Mouse (Mus musculus) cerebellum, adult 2 months (tissue): Measurements from ENCODE around the gene Zfp53. TPM values are rescaled to one million over a fixed set of nuclear protein-coding genes. Genes with fewer than 3 reads are reported as not detected.
"Not testable (repeated sequence)": the region's sequence is repeated elsewhere in the genome, so short reads cannot be mapped to it uniquely, and the experiment has no call there.

Source experiments
- DNase-seq, 2 experiments: peaks; one replicate each; pipeline ENCODE4 v3.0.0; 2021
- H3K27ac ChIP-seq: fragments of 200-500 bp; 2 replicates; pipeline ENCODE4 v1.5.1; 2012; ENCODE audit warnings: low read length, control low read depth, inconsistent platforms; ENCODE audit not compliant: insufficient read depth
- H3K27me3 ChIP-seq: fragments of 200-500 bp; 2 replicates; pipeline ENCODE4 v1.6.1; 2012; ENCODE audit warnings: inconsistent platforms, mild to moderate bottlenecking, low read length, moderate library complexity; ENCODE audit not compliant: control insufficient read depth, insufficient read depth
- H3K4me1 ChIP-seq: fragments of 200-500 bp; 2 replicates; pipeline ENCODE4 v1.6.1; 2011; ENCODE audit warnings: low read length; ENCODE audit not compliant: control insufficient read depth, insufficient read depth
- H3K4me3 ChIP-seq: fragments of 200-500 bp; replicated peaks from 2 replicates; pipeline ENCODE3; 2011; ENCODE audit warnings: mild to moderate bottlenecking, low read depth, low read length, control low read depth; ENCODE audit not compliant: insufficient read depth
- CTCF ChIP-seq: fragments of 200-500 bp; IDR thresholded peaks from 2 replicates; pipeline ENCODE4 v1.5.1; 2011; ENCODE audit warnings: low read depth, mild to moderate bottlenecking, control low read depth, low read length, moderate library complexity, borderline replicate concordance; ENCODE audit not compliant: insufficient read depth
- POLR2A ChIP-seq: fragments of 200-500 bp; IDR thresholded peaks from 2 replicates; pipeline ENCODE4 v1.6.1; 2011; ENCODE audit warnings: low read length, control low read depth, borderline replicate concordance; ENCODE audit not compliant: insufficient read depth
- WGBS: fragments of 180-500 bp; shearing (Covaris S2); methylation state at CpG from one replicate; pipeline ENCODE4 v1.1.7; 2018; 5-methylcytosine and 5-hydroxymethylcytosine counted together
- polyA plus RNA-seq: library from polyadenylated mRNA; depleted of rRNA; stranded (reverse); fragments of >200 nt; gene quantifications from 2 replicates; pipeline ENCODE4 v1.2.3, GENCODE M21; 2012; rRNA removed

Zfp53 gene
- 3.4 TPM in 2 replicates for polyA plus RNA-seq

GRCm38 (mm10) chr17:21488760-21489499 lies at the start of gene Zfp53:
Gene Zfp53 (plus strand): TSS chr17:21488998.
- TF ChIP-seq POLR2A (peak; percentile 73; the same call in 1 of the 2 replicates), CTCF (no peak)
- Histone ChIP-seq H3K27me3 (no peaks in the 10 kb centered on the region), H3K4me3 (peak within 1 kb of the TSS; percentile 76), H3K4me1 (no peaks in the 10 kb centered on the region), H3K27ac (no peak within 1 kb of the TSS)
- DNase-seq, result peak; percentile 81 to 84
- WGBS, result 2% methylated on average over 34 of the region's 34 CpGs

DNA sequence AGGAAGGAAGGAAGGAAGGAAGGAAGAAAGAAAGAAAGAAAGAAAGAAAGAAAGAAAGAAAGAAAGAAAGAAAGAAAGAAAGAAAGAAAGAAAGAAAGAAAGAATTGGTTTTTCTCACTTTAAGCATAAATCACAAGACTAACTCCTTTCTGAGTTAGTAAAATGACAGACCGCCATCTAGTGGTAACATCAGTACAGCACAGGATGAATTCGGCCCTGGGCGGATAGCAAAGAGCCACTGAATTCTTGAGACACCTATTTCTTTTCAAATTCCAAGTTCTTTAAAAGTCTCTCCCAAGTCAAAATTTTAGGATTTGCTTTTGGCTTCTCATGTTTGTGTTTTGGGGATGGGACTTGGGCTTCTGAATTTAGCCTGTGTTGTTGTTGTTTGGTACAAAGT lies 39.1 kb upstream of the Zfp53 start:
- 0% methylated on average over 3 of the region's 3 CpGs for WGBS

GRCm38 (mm10) chr17:21450138-21450704 lies 38.6 kb upstream of the Zfp53 start, which contains the start of gene Zfp51:
Gene Zfp51 (plus strand): TSS chr17:21450374.
- Histone ChIP-seq H3K27me3 (no peaks in the 10 kb centered on the region), H3K27ac (peak within 1 kb of the TSS; percentile 61; the same call in 1 of the 2 replicates), H3K4me3 (peak within 1 kb of the TSS; percentile 92), H3K4me1 (no peaks in the 10 kb centered on the region)
- peak; percentile 83 to 84 for DNase-seq
- under 1% methylated on average over 26 of the region's 26 CpGs for WGBS
- TF ChIP-seq CTCF (no peak), POLR2A (0 out of 2 replicates have a peak, but pooled peaks have one; percentile 43)

More for the DNA sequence above, 39.1 kb upstream of the Zfp53 start:
- H3K4me1 ChIP-seq, result no peaks in the 10 kb centered on the region
- DNase-seq, result peak; percentile 65 to 73
- no peaks in the 10 kb centered on the region for H3K27me3 ChIP-seq
- H3K4me3 ChIP-seq, result peak overlapping the region; percentile 92
- peak overlapping the region; percentile 54; the same call in 1 of the 2 replicates for H3K27ac ChIP-seq
- TF ChIP-seq CTCF (no peak), POLR2A (no peak)

- WGBS, result 93% methylated on average over 5 of the region's 5 CpGs
Measured at GRCm38 (mm10) chr17:21463550-21463949, 25.2 kb upstream of the Zfp53 start.

DNA sequence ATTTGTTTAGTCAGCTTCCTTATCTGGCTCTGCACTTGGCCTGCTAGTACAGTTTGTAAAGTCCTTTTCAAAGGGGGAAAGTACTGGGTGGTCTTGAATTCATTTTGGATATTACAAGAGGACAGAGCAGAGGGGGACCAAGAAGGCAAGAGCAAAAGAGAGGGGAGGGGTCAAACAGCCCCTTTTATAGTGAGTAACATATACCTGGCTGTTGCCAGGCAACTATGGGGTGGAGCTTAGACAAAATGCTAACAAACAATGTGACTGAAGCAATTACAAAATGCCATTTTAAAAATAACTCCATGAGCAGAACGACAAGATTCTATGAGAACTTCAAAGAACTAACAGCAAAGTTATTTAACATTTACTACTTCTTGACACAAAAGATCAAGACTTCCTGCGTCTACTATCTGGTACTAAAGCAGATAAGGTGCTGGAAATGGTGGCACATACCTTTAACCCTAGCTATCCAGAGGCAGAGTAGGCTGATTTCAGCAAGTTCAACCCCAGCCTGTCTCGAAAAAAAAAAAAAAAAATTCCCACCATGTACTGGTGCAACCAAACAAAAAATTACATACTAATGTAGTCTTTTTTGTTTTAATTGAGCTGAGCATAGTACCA lies 16.7 kb upstream of the Zfp53 start:
- TF ChIP-seq POLR2A (no peak), CTCF (no peak)
- DNase-seq, result no peak
- Histone ChIP-seq H3K27me3 (no peaks in the 10 kb centered on the region), H3K27ac (no peak overlapping the region), H3K4me3 (no peak overlapping the region), H3K4me1 (no peaks in the 10 kb centered on the region)
- WGBS, result 69% methylated on average over 3 of the region's 3 CpGs

More at GRCm38 (mm10) chr17:21463550-21463949, 25.2 kb upstream of the Zfp53 start:
- H3K27me3 ChIP-seq, result no peaks in the 10 kb centered on the region
- TF ChIP-seq CTCF, result no peak
- TF ChIP-seq POLR2A, result no peak
- no peaks in the 10 kb centered on the region for H3K4me1 ChIP-seq
- H3K4me3 ChIP-seq, result no peak overlapping the region
- no peak overlapping the region for H3K27ac ChIP-seq
- no peak for DNase-seq

DNA sequence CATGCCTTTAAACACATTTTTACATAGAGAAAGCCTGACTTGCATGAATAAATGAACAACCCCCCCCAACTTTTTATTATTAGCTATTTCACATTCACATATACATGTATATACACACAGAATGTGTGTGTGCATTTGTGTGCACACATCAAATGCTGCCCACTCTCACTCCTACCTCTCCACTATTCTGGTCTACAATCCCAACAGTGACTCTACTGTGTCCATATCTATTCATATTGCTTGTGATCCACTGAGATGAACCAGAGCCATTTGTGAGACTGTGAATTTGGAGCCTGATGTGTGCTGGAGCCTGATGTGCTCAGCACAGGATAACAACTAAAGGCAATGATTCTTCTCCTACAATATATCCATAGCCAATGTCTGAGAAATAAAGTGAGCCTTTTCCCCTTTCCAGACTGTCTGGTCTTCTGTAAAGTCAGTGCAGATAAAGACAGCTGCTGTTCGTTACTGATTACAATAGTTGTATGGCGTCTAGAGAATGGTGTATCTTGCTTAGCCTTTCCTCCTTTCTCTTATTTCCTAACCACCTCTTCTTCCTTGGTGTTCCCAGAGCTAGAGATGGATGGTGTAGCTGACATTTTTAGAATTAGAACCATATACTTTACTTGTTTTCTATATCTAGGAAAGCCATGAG lies 16.0 kb upstream of the Zfp53 start:
- no peak overlapping the region for H3K27ac ChIP-seq
- TF ChIP-seq POLR2A, result no peak
- 77% methylated on average over 2 of the region's 2 CpGs for WGBS
- no peak for DNase-seq
- H3K27me3 ChIP-seq, result no peaks in the 10 kb centered on the region
- no peak overlapping the region for H3K4me3 ChIP-seq
- no peaks in the 10 kb centered on the region for H3K4me1 ChIP-seq

DNA sequence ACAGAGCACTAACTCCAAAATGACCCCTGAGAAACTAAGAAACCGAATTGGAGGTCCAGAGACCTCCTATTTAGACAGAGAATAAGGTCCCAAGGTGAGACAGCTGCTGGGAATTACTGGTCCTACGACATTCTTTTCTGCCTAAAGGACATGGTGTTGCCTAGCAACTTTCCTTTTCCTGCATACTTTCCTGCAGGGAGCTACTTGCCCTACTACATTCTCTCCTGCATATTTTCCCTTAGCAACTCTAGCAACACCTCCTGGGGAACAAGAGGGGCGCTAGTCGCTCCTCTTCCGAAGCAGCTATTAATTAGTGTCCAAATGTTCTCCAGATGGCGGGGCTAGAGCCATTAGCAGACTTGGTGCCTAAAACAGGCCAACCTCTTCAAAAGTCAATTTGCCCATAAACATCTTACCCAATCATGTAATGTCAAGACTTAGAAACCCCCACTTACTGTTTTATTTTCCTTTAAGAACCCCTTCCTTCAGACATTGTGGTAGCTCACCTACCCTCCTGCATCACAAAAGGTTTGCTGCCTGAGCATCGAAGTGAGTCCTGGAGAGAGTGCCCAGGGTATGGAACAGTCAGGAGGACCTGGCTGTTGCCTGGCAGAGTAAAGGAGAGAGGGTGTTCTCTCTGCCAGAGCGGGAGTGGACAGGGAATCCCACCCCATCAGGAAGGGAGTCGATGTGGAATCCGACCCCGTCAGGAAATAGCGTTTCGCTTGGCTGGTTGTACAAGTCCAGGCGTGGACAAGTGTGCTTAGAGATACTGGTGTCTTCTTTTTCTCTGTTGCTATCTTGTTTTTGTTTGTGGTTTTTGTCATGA lies 15.2 kb upstream of the Zfp53 start:
- WGBS, result 17% methylated on average over 14 of the region's 14 CpGs
- H3K27ac ChIP-seq, result no peak overlapping the region
- no peaks in the 10 kb centered on the region for H3K4me1 ChIP-seq
- DNase-seq, result no peak
- no peak overlapping the region for H3K4me3 ChIP-seq
- TF ChIP-seq POLR2A (no peak), CTCF (no peak)
- no peaks in the 10 kb centered on the region for H3K27me3 ChIP-seq

- not testable (repeated sequence) for DNase-seq, H3K4me3 ChIP-seq, H3K27me3 ChIP-seq, H3K27ac ChIP-seq, H3K4me1 ChIP-seq
- 9% methylated on average over 10 of the region's 10 CpGs for WGBS
Measured at GRCm38 (mm10) chr17:21474729-21475128, 14.1 kb upstream of the Zfp53 start.

- H3K27me3 ChIP-seq, H3K27ac ChIP-seq, DNase-seq, H3K4me1 ChIP-seq, H3K4me3 ChIP-seq: not testable (repeated sequence)
- 76% methylated on average over 1 of the region's 1 CpGs for WGBS
Measured at GRCm38 (mm10) chr17:21475290-21475689, 13.5 kb upstream of the Zfp53 start.

DNA sequence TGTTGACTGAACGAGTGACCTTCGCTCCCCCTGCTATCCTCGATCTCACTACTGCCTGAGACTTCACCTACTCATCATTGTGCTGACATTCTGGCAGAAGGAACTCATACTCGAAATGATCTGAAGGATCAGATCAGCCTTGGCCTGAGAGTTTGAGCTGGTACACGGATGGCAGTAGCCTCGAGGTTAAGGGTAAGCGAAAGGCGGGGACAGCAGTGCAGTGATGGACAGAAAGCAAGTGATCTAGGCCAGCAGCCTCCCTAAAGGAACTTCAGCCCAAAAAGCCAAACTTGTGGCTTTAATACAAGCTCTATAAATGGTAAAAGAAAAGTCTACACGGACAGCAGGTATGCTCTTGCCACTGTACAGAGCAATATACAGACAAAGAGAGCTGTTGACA lies 12.4 kb upstream of the Zfp53 start:
- not testable (repeated sequence) for DNase-seq, H3K4me1 ChIP-seq
- 87% methylated on average over 5 of the region's 9 CpGs for WGBS

More for the DNA sequence above, 12.4 kb upstream of the Zfp53 start:
- H3K4me3 ChIP-seq, H3K27me3 ChIP-seq, H3K27ac ChIP-seq: not testable (repeated sequence)
